ENCODE assay signal across 24 mouse cellular contexts in the genomic region with DNA sequence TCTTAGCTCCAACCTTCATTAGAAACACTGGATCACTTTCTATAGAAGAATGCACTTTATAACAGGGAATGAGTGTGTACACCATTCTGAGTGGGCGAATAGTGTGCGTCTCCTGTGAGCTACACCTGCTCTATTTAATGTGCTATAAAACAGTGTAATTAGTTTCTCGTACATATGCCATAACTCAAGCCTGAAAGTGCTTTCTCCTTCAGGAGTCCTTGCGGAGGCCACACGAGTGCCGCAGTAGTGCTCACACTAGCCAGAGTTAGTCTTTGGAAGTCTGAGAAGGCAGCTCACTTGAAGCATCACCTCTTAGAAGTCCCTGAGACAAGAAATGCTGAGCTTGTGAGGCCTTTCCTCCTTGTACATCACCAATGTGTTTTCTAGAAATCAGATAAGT. TPM values are rescaled to one million over a fixed set of nuclear protein-coding genes. Genes with fewer than 3 reads are reported as not detected.
A peak's percentile ranks its signal among the peaks of the same experiment; 100 is the strongest.
DNase-seq lines count a peak whose midpoint lies in the region; ATAC-seq lines count a peak whose summit lies in the region.
"Had no signal": no experiment of that assay in that cellular context is flagged by ENCODE, and none has a peak within 500 bp of the region (broad histone marks: within the 10 kb centered on the region; RNA-seq: fewer than 3 reads in every experiment).

No protein-coding gene starts in this region.

- WGBS in limb, embryonic 12.5 days = 30% methylated on average over 6 of the region's 6 CpGs
- whole genome bisulfite sequencing in limb, embryonic 10.5 days = 85% methylated on average over 6 of the region's 6 CpGs
- WGBS in neural tube, embryonic 14.5 days = 65% methylated on average over 6 of the region's 6 CpGs

- peaks cover 17% of the 10 kb centered on the region for H3K4me1 ChIP-seq in limb, embryonic 12.5 days (replicated peaks)
- H3K4me1 ChIP-seq in limb, embryonic 10.5 days = peaks cover 14% of the 10 kb centered on the region
- no peaks in the 10 kb centered on the region for H3K4me1 ChIP-seq in neural tube, embryonic 14.5 days (ENCODE audit: control insufficient read depth, insufficient read depth, low read length)
- H3K4me1 ChIP-seq: forebrain, embryonic 13.5 days; forebrain, embryonic 15.5 days had no signal

- no peak overlapping the region for H3K4me2 ChIP-seq in limb, embryonic 12.5 days
- no peak overlapping the region for H3K4me2 ChIP-seq in neural tube, embryonic 14.5 days (ENCODE audit: low read depth, low read length)
- H3K4me2 ChIP-seq: embryonic facial prominence, embryonic 12.5 days; forebrain, embryonic 13.5 days; forebrain, embryonic 15.5 days had no signal

- H3K27me3 ChIP-seq in limb, embryonic 12.5 days = no peaks in the 10 kb centered on the region
- peaks cover 6% of the 10 kb centered on the region; the same call in 1 of the 2 replicates for H3K27me3 ChIP-seq in limb, embryonic 10.5 days (ENCODE audit: low read depth, poor library complexity, severe bottlenecking)
- H3K27me3 ChIP-seq in neural tube, embryonic 14.5 days (ENCODE audit: control insufficient read depth, insufficient read depth, low read length) = no peaks in the 10 kb centered on the region
- H3K27me3 ChIP-seq: CH12.LX; embryonic facial prominence, embryonic 12.5 days; forebrain, embryonic 13.5 days; forebrain, embryonic 15.5 days; Patski had no signal

- DNase-seq in heart, adult 11 months = peak; percentile 4
- no peak for DNase-seq in heart, postnatal 4 days
- no peak for DNase-seq in limb, embryonic 10.5 days (ENCODE audit: low spot score)
- no peak for DNase-seq in neural tube, embryonic 10.5 days (ENCODE audit: extremely low spot score, low spot score)
- DNase-seq: adrenal gland, adult 8-10 months; adrenal gland, postnatal 14 days; adrenal gland, postnatal 36 days; B cell, adult 2 months; cerebellum, adult 11-12 months; cerebellum, adult 2 months; cerebellum, adult 9-10 months; cerebellum, postnatal 10 days; cerebellum, postnatal 25 days had no signal

- no peaks in the 10 kb centered on the region for H3K9me3 ChIP-seq in limb, embryonic 12.5 days
- H3K9me3 ChIP-seq in limb, embryonic 10.5 days (replicated peaks) = no peaks in the 10 kb centered on the region
- no peaks in the 10 kb centered on the region for H3K9me3 ChIP-seq in neural tube, embryonic 14.5 days (ENCODE audit: control insufficient read depth, low read length)
- H3K9me3 ChIP-seq: embryonic facial prominence, embryonic 10.5 days; embryonic facial prominence, embryonic 12.5 days; forebrain, embryonic 13.5 days; forebrain, embryonic 15.5 days; G1E had no signal

- 0 out of 2 replicates have a peak, but pooled peaks have one; percentile 64 for ATAC-seq in limb, embryonic 12.5 days (ENCODE audit: insufficient number of reproducible peaks, insufficient read depth, low FRiP score, low TSS enrichment, low read depth)
- ATAC-seq in neural tube, embryonic 14.5 days (ENCODE audit: low read depth) = peak; percentile 58
- ATAC-seq: activated CD4-positive, CD25-positive, alpha-beta regulatory T cell, adult 4 months; CD4-positive, CD25-positive, alpha-beta regulatory T cell, adult 4 months; forebrain, embryonic 13.5 days; forebrain, embryonic 15.5 days; Patski had no signal

- H3K36me3 ChIP-seq in limb, embryonic 12.5 days = no peaks in the 10 kb centered on the region
- no peaks in the 10 kb centered on the region for H3K36me3 ChIP-seq in limb, embryonic 10.5 days
- H3K36me3 ChIP-seq in neural tube, embryonic 14.5 days (ENCODE audit: control insufficient read depth, insufficient read depth, low read length) = no peaks in the 10 kb centered on the region
- H3K36me3 ChIP-seq: embryonic facial prominence, embryonic 10.5 days; embryonic facial prominence, embryonic 12.5 days; forebrain, embryonic 15.5 days; G1E had no signal

- no peak overlapping the region for H3K9ac ChIP-seq in limb, embryonic 12.5 days (replicated peaks)
- H3K9ac ChIP-seq in neural tube, embryonic 14.5 days (replicated peaks; ENCODE audit: low read depth, low read length) = no peak overlapping the region
- H3K9ac ChIP-seq: embryonic facial prominence, embryonic 12.5 days; forebrain, embryonic 13.5 days; forebrain, embryonic 15.5 days had no signal

- H3K4me3 ChIP-seq in limb, embryonic 12.5 days (replicated peaks) = no peak overlapping the region
- no peak overlapping the region for H3K4me3 ChIP-seq in limb, embryonic 10.5 days
- H3K4me3 ChIP-seq in neural tube, embryonic 14.5 days (ENCODE audit: low read depth, low read length) = no peak overlapping the region
- H3K4me3 ChIP-seq: embryonic facial prominence, embryonic 10.5 days; embryonic facial prominence, embryonic 12.5 days; forebrain, embryonic 13.5 days; forebrain, embryonic 15.5 days had no signal

- H3K27ac ChIP-seq in limb, embryonic 12.5 days = no peak overlapping the region
- no peak overlapping the region for H3K27ac ChIP-seq in limb, embryonic 10.5 days
- H3K27ac ChIP-seq in neural tube, embryonic 14.5 days (ENCODE audit: low read depth, low read length) = no peak overlapping the region
- H3K27ac ChIP-seq: embryonic facial prominence, embryonic 10.5 days; embryonic facial prominence, embryonic 12.5 days; forebrain, embryonic 13.5 days; forebrain, embryonic 15.5 days had no signal

RNA-seq across cellular contexts. Expression of a gene that starts 9.4 kb away (rescaled TPM):
- total RNA-seq in heart, postnatal 4 days (2021) = 100 to 1,000 TPM; 183 to 198 TPM
- polyA plus RNA-seq in limb, embryonic 12.5 days (2016; fragmentation: Nextera tagmentation; extraction: Ambion mirVana) = 982 and 1,024 TPM in 2 replicates
- polyA plus RNA-seq in limb, embryonic 10.5 days (2016; fragmentation: Nextera tagmentation; extraction: Ambion mirVana) = 970 and 1,039 TPM in 2 replicates
- polyA plus RNA-seq in neural tube, embryonic 14.5 days (2014; fragmentation: Nextera tagmentation; extraction: Ambion mirVana) = 564 and 581 TPM in 2 replicates
